Mouse (Mus musculus) megakaryocyte, embryonic 14.5 days (primary cell): ENCODE results near the gene Irf6.

Experiments
- FLI1 ChIP-seq: IDR thresholded peaks from 2 replicates; pipeline ENCODE4 v1.6.1; 2012; ENCODE audit warnings: low read length, inconsistent platforms, mixed read lengths
- GATA1 ChIP-seq: IDR thresholded peaks from 3 replicates; pipeline ENCODE4 v1.6.1; 2012; ENCODE audit warnings: mixed read lengths, low read length, inconsistent platforms, borderline replicate concordance

GRCm38 (mm10) chr1:193172991-193173809, 20.3 kb downstream of the Irf6 start:
- TF ChIP-seq GATA1 = no peak
- TF ChIP-seq FLI1 = peak; percentile 27; the same call in 1 of the 2 replicates
